In genomic region chr16:30173953-30174874, GRCm38 (mm10) we compare ENCODE assay signal across 9 mouse cellular contexts.
DNase-seq lines count a peak whose midpoint lies in the region; ATAC-seq lines count a peak whose summit lies in the region.
"Had no signal": no experiment of that assay in that cellular context is flagged by ENCODE, and none has a peak within 500 bp of the region (broad histone marks: within the 10 kb centered on the region; RNA-seq: fewer than 3 reads in every experiment).

No protein-coding gene starts in this region.

- H3K27me3 ChIP-seq in embryonic facial prominence, embryonic 12.5 days = no peaks in the 10 kb centered on the region

- H3K4me1 ChIP-seq in embryonic facial prominence, embryonic 12.5 days = peaks cover 45% of the 10 kb centered on the region

- H3K9me3 ChIP-seq in embryonic facial prominence, embryonic 12.5 days = no peaks in the 10 kb centered on the region

- H3K4me3 ChIP-seq in embryonic facial prominence, embryonic 12.5 days = no peak overlapping the region

- no peak overlapping the region for H3K4me2 ChIP-seq in embryonic facial prominence, embryonic 12.5 days (replicated peaks)

- DNase-seq in kidney, adult 18-20 months = peak; percentile 45
- no peak for DNase-seq in kidney, adult 8-10 months
- DNase-seq in kidney, postnatal 4 days = peak; percentile 43 to 60
- DNase-seq in naive thymus-derived CD4-positive, alpha-beta T cell, adult 2 months (ENCODE audit: low read depth) = peak; percentile 19
- DNase-seq in cerebellum, adult 18-20 months = no peak
- no peak for DNase-seq in layer of hippocampus, adult 8-10 months (ENCODE audit: low spot score in 2 of 2)
- DNase-seq: right cerebral cortex, adult 18-20 months; thymus, postnatal 25 days had no signal

- no peaks in the 10 kb centered on the region for H3K36me3 ChIP-seq in embryonic facial prominence, embryonic 12.5 days

- no peak overlapping the region for H3K9ac ChIP-seq in embryonic facial prominence, embryonic 12.5 days

- WGBS in embryonic facial prominence, embryonic 12.5 days = 42% methylated on average over 8 of the region's 8 CpGs

- peak; percentile 37; the same call in 1 of the 2 replicates for ATAC-seq in embryonic facial prominence, embryonic 12.5 days (ENCODE audit: insufficient number of reproducible peaks, insufficient read depth, low FRiP score, low TSS enrichment)

- H3K27ac ChIP-seq in embryonic facial prominence, embryonic 12.5 days = peak overlapping the region; percentile 63; the same call in 1 of the 2 replicates

Comparison
In these comparisons a context has a peak if more than half of its experiments do, and no peak if none do; other contexts are left out.
1. DNase-seq: peak in kidney, adult 18-20 months (single experiment), kidney, postnatal 4 days (2 of 2) and naive thymus-derived CD4-positive, alpha-beta T cell, adult 2 months (single experiment); none in kidney, adult 8-10 months (0 of 2), cerebellum, adult 18-20 months (0 of 2) and layer of hippocampus, adult 8-10 months (0 of 2).